Mouse (Mus musculus) kidney, postnatal 0 days (tissue): ENCODE results near the gene Itga9. TPM values are rescaled to one million over a fixed set of nuclear protein-coding genes. Genes with fewer than 3 reads are reported as not detected.

ENCODE experiments used
- ATAC-seq: fragments of 200-750 bp; cut with Nextera tagmentation; replicated peaks from 2 replicates; pipeline ENCODE4 v1.8.0; 2017; ENCODE audit warnings: low read depth, moderate number of reproducible peaks, moderate TSS enrichment, moderate library complexity; ENCODE audit not compliant: low FRiP score
- DNase-seq: peaks from one replicate; pipeline ENCODE4 v3.0.0-alpha.2; 2016; ENCODE audit warnings: low spot score
- H3K27ac ChIP-seq: fragments of 300-500 bp; sonication (generic); 2 replicates; pipeline ENCODE4 v1.5.1; 2014; ENCODE audit warnings: mild to moderate bottlenecking
- H3K27me3 ChIP-seq: fragments of 300-500 bp; sonication (generic); 2 replicates; pipeline ENCODE4 v1.6.1; 2014; ENCODE audit warnings: low read length, mixed read lengths; ENCODE audit not compliant: insufficient read depth
- H3K36me3 ChIP-seq: fragments of 300-500 bp; sonication (generic); 2 replicates; pipeline ENCODE4 v1.6.1; 2014; ENCODE audit warnings: low read length, mixed read lengths; ENCODE audit not compliant: insufficient read depth
- H3K4me1 ChIP-seq: fragments of 300-500 bp; sonication (generic); replicated peaks from 2 replicates; pipeline ENCODE4 v1.6.1; 2014; ENCODE audit warnings: antibody characterized with exemption, low read length, mixed read lengths; ENCODE audit not compliant: insufficient read depth
- H3K4me2 ChIP-seq: fragments of 300-500 bp; sonication (generic); 2 replicates; pipeline ENCODE4 v1.6.1; 2014; ENCODE audit warnings: mild to moderate bottlenecking, low read length, moderate library complexity, mixed read lengths
- H3K4me3 ChIP-seq: fragments of 300-500 bp; sonication (generic); replicated peaks from 2 replicates; pipeline ENCODE4 v1.5.1; 2014; ENCODE audit warnings: low read depth, low read length
- H3K9ac ChIP-seq: fragments of 300-500 bp; sonication (generic); 2 replicates; pipeline ENCODE4 v1.6.1; 2014; ENCODE audit warnings: low read depth, low read length
- H3K9me3 ChIP-seq: fragments of 300-500 bp; sonication (generic); replicated peaks from 2 replicates; pipeline ENCODE4 v1.6.1; 2016; ENCODE audit warnings: low read length, inconsistent platforms, mixed read lengths
- CTCF ChIP-seq: IDR thresholded peaks from 2 replicates; pipeline ENCODE4 v1.5.1; 2016; ENCODE audit warnings: antibody characterized with exemption, low read depth, mild to moderate bottlenecking, moderate library complexity
- WGBS: fragments of 180-500 bp; shearing (Covaris S2); extraction: QIAGEN DNeasy Blood & Tissue Kit; methylation state at CpG from one replicate; pipeline ENCODE4 v1.1.7; 2014; 5-methylcytosine and 5-hydroxymethylcytosine counted together
- polyA plus RNA-seq: library from polyadenylated mRNA; unstranded; fragments of >200 nt; fragmentation: Nextera tagmentation; extraction: Ambion mirVana; gene quantifications from 2 replicates; pipeline ENCODE4 v1.2.1, GENCODE M21; 2015

Itga9 gene
- polyA plus RNA-seq, 1 experiment from 2014 or later: 23.2 TPM

- Histone ChIP-seq H3K4me3 (no peak overlapping the region), H3K9me3 (no peaks in the 10 kb centered on the region), H3K27me3 (no peaks in the 10 kb centered on the region), H3K36me3 (0 out of 2 replicates have a peak, but pooled peaks cover 5% of the 10 kb centered on the region), H3K9ac (no peak overlapping the region), H3K27ac (0 out of 2 replicates have a peak overlapping the region, but pooled peaks have one; percentile 19), H3K4me2 (no peak overlapping the region), H3K4me1 (peaks cover 18% of the 10 kb centered on the region; the same call in 1 of the 2 replicates)
- WGBS: 69% methylated on average over 11 of the region's 11 CpGs
- ATAC-seq (no peak), DNase-seq (no peak)
- TF ChIP-seq CTCF: no peak
Measured at GRCm38 (mm10) chr9:118693256-118693655, 86.8 kb downstream of the Itga9 start.

GRCm38 (mm10) chr9:118694420-118694825 is 87.9 kb downstream of the Itga9 start:
- WGBS: 53% methylated on average over 8 of the region's 8 CpGs
- no peaks in the 10 kb centered on the region for H3K27me3 ChIP-seq
- no peak overlapping the region for H3K9ac ChIP-seq
- ATAC-seq (no peak; the same call in 1 of the 2 replicates), DNase-seq (no peak)
- peaks cover 13% of the 10 kb centered on the region; the same call in 1 of the 2 replicates for H3K4me1 ChIP-seq
- TF ChIP-seq CTCF: no peak
- 0 out of 2 replicates have a peak, but pooled peaks cover 5% of the 10 kb centered on the region for H3K36me3 ChIP-seq
- H3K4me2 ChIP-seq: no peak overlapping the region
- no peak overlapping the region for H3K4me3 ChIP-seq
- no peaks in the 10 kb centered on the region for H3K9me3 ChIP-seq
- H3K27ac ChIP-seq: no peak overlapping the region

- ATAC-seq (no peak), DNase-seq (no peak)
- H3K36me3 ChIP-seq: 0 out of 2 replicates have a peak, but pooled peaks cover 3% of the 10 kb centered on the region
- H3K27me3 ChIP-seq: no peaks in the 10 kb centered on the region
- no peak overlapping the region for H3K9ac ChIP-seq
- no peak for TF ChIP-seq CTCF
- H3K4me1 ChIP-seq: peaks cover 13% of the 10 kb centered on the region; the same call in 1 of the 2 replicates
- no peak overlapping the region for H3K4me2 ChIP-seq
- 62% methylated on average over 8 of the region's 8 CpGs for WGBS
- no peak overlapping the region for H3K27ac ChIP-seq
- H3K9me3 ChIP-seq: no peaks in the 10 kb centered on the region
- no peak overlapping the region for H3K4me3 ChIP-seq
Measured at GRCm38 (mm10) chr9:118698191-118698590, 91.7 kb downstream of the Itga9 start.

GRCm38 (mm10) chr9:118699716-118700115 is 93.2 kb downstream of the Itga9 start:
- Histone ChIP-seq H3K4me1 (peaks cover 10% of the 10 kb centered on the region; the same call in 1 of the 2 replicates), H3K9ac (no peak overlapping the region), H3K27me3 (no peaks in the 10 kb centered on the region), H3K36me3 (0 out of 2 replicates have a peak, but pooled peaks cover 3% of the 10 kb centered on the region), H3K4me3 (no peak overlapping the region), H3K9me3 (no peaks in the 10 kb centered on the region), H3K4me2 (no peak overlapping the region), H3K27ac (0 out of 2 replicates have a peak overlapping the region, but pooled peaks have one; percentile 25)
- WGBS: 80% methylated on average over 4 of the region's 4 CpGs
- ATAC-seq (no peak), DNase-seq (no peak)
- TF ChIP-seq CTCF: no peak

- peaks cover 19% of the 10 kb centered on the region for H3K4me1 ChIP-seq
- H3K27me3 ChIP-seq: no peaks in the 10 kb centered on the region
- H3K36me3 ChIP-seq: 0 out of 2 replicates have a peak, but pooled peaks cover 3% of the 10 kb centered on the region
- no peak for TF ChIP-seq CTCF
- H3K9me3 ChIP-seq: no peaks in the 10 kb centered on the region
- no peak overlapping the region for H3K4me2 ChIP-seq
- peak overlapping the region; percentile 31; the same call in 1 of the 2 replicates for H3K27ac ChIP-seq
- peak; percentile 54 for DNase-seq
- H3K4me3 ChIP-seq: no peak overlapping the region
- peak; percentile 52; the same call in 1 of the 2 replicates for ATAC-seq
- no peak overlapping the region for H3K9ac ChIP-seq
- WGBS: 22% methylated on average over 12 of the region's 12 CpGs
Measured at GRCm38 (mm10) chr9:118700889-118701288, 94.4 kb downstream of the Itga9 start.

- no peak for DNase-seq
- Histone ChIP-seq H3K4me1 (peaks cover 22% of the 10 kb centered on the region), H3K27me3 (no peaks in the 10 kb centered on the region), H3K9ac (no peak overlapping the region), H3K9me3 (no peaks in the 10 kb centered on the region), H3K27ac (0 out of 2 replicates have a peak overlapping the region, but pooled peaks have one; percentile 31), H3K4me2 (no peak overlapping the region), H3K4me3 (no peak overlapping the region), H3K36me3 (0 out of 2 replicates have a peak, but pooled peaks cover 3% of the 10 kb centered on the region)
- WGBS: 81% methylated on average over 2 of the region's 2 CpGs
- ATAC-seq: no peak
- no peak for TF ChIP-seq CTCF
Measured at GRCm38 (mm10) chr9:118701791-118702190, 95.3 kb downstream of the Itga9 start.
